ENCODE assay signal across 9 mouse cellular contexts in the genomic region with DNA sequence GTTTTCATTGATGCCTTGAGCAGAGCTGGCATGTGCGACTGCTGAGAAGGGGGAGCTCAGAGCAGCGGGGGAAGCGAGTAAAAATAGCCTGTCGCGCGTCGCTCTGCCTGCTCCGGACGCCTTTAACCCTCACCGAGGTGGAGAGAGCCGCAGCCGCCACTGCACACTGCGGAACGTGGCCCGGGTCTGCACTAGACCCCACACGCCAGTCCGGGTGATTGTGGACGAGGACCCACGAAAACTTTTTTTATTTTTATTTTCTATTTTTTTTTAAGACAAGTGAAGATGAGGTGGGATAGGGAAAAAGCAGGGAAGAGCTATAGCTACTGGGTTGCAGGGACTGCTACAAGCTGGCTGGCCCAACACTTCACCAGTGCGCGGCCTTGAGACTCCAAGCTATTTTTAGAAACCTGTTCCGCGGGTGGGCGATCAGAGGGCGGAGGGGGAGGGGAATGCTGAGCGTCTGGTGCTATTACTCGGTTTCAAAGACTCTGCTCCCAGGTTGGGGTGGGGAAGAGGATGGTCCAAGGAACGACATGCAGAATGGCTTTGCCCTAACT. TPM values are rescaled to one million over a fixed set of nuclear protein-coding genes. Genes with fewer than 3 reads are reported as not detected.
DNase-seq lines count a peak whose midpoint lies in the region; ATAC-seq and TF ChIP-seq lines count a peak whose summit lies in the region.
"Had no signal": no experiment of that assay in that cellular context is flagged by ENCODE, and none has a peak within 500 bp of the region (broad histone marks: within the 10 kb centered on the region; RNA-seq: fewer than 3 reads in every experiment).

No protein-coding gene starts in this region.

- TF ChIP-seq POLR2A in ES-Bruce4 (IDR thresholded peaks at IDR 0.05; ENCODE audit: insufficient read depth, low read length), result no peak

- TF ChIP-seq EP300 in ES-Bruce4 (IDR thresholded peaks at IDR 0.05; ENCODE audit: insufficient read depth, low read depth, low read length), result no peak

- H3K9ac ChIP-seq in ES-Bruce4 (ENCODE audit: low read depth, poor library complexity, severe bottlenecking), result no peak overlapping the region
- peak overlapping the region; percentile 76 for H3K9ac ChIP-seq in forebrain, postnatal 0 days

- peaks cover 9% of the 10 kb centered on the region for H3K27me3 ChIP-seq in ES-Bruce4 (ENCODE audit: control insufficient read depth, insufficient read depth, low read length, poor library complexity, severe bottlenecking)
- no peaks in the 10 kb centered on the region for H3K27me3 ChIP-seq in forebrain, postnatal 0 days (ENCODE audit: insufficient read depth, low read length)

- no peak for TF ChIP-seq CTCF in ES-Bruce4 (IDR thresholded peaks at IDR 0.05; ENCODE audit: low read depth, low read length)
- no peak for TF ChIP-seq CTCF in forebrain, postnatal 0 days (IDR thresholded peaks at IDR 0.05; ENCODE audit: low read depth)
- TF ChIP-seq CTCF in left cerebral cortex, adult 2 months (IDR thresholded peaks at IDR 0.05), result no peak

- no peak overlapping the region for H3K27ac ChIP-seq in ES-Bruce4 (ENCODE audit: insufficient read depth, low read length)
- peak overlapping the region; percentile 84 for H3K27ac ChIP-seq in forebrain, postnatal 0 days (ENCODE audit: low read depth, low read length)
- H3K27ac ChIP-seq in left cerebral cortex, adult 2 months, result peak overlapping the region; percentile 98

- peak; percentile 75 for ATAC-seq in forebrain, postnatal 0 days

- H3K4me1 ChIP-seq in ES-Bruce4 (ENCODE audit: control insufficient read depth, insufficient read depth, low read length), result no peaks in the 10 kb centered on the region
- H3K4me1 ChIP-seq in forebrain, postnatal 0 days (ENCODE audit: insufficient read depth), result peaks cover 19% of the 10 kb centered on the region

- H3K4me3 ChIP-seq in ES-Bruce4 (ENCODE audit: low read depth, low read length), result peak overlapping the region; percentile 71
- peak overlapping the region; percentile 70 for H3K4me3 ChIP-seq in forebrain, postnatal 0 days (ENCODE audit: low read depth, low read length)
- peak overlapping the region; percentile 63 for H3K4me3 ChIP-seq in left cerebral cortex, adult 2 months

- no peaks in the 10 kb centered on the region for H3K36me3 ChIP-seq in ES-Bruce4 (ENCODE audit: control insufficient read depth, insufficient read depth, low read length, poor library complexity, severe bottlenecking)
- H3K36me3 ChIP-seq in forebrain, postnatal 0 days (ENCODE audit: insufficient read depth), result no peaks in the 10 kb centered on the region

- intact Hi-C loops in left cerebral cortex, adult 2 months (cut with DNase I), result loop anchor here (1.0 to 2.0 kb wide), 2 partner anchors 103 to 142 kb away; no protein-coding TSS in a partner anchor

- DNase-seq in cerebellum, adult 11 months, result peak; percentile 43
- DNase-seq in forebrain, postnatal 0 days, result peak; percentile 77
- peak; percentile 39 to 42 for DNase-seq in left cerebral cortex, adult 2 months (ENCODE audit: extremely low spot score in 1 of 2, low spot score in 2 of 2)
- peak; percentile 59 for DNase-seq in retina, embryonic 14.5 days (ENCODE audit: low spot score)
- no peak for DNase-seq in T-cell, adult 2 months (ENCODE audit: low spot score)
- DNase-seq in thymus, postnatal 10 days (ENCODE audit: low spot score in 2 of 2), result no peak
- no peak for DNase-seq in testis, postnatal 14 days (ENCODE audit: low spot score)

- H3K4me2 ChIP-seq in forebrain, postnatal 0 days (ENCODE audit: low read depth), result peak overlapping the region; percentile 84

- under 1% methylated on average over 28 of the region's 28 CpGs for WGBS in forebrain, postnatal 0 days

- no peaks in the 10 kb centered on the region for H3K9me3 ChIP-seq in ES-Bruce4 (replicated peaks; ENCODE audit: control insufficient read depth, insufficient read depth, low read length, poor library complexity, severe bottlenecking)
- H3K9me3 ChIP-seq in forebrain, postnatal 0 days (ENCODE audit: low read length), result no peaks in the 10 kb centered on the region

RNA-seq across cellular contexts. Expression of a gene that starts 2.6 kb away (rescaled TPM):
- polyA plus RNA-seq in ES-Bruce4 (2011; ENCODE audit: insufficient read depth, insufficient read length, low read depth, missing spikeins), result 0.22 and 0.32 TPM in 2 replicates
- 29.9 and 32.7 TPM in 2 replicates for total RNA-seq in forebrain, postnatal 0 days (2014; rRNA removed)
- 20.6 and 36.4 TPM in 2 replicates for polyA plus RNA-seq in forebrain, postnatal 0 days (2015; fragmentation: Nextera tagmentation; extraction: Ambion mirVana)
- total RNA-seq in left cerebral cortex, adult 2 months (2021), result 10 to 100 TPM; 87.4 to 98.2 TPM
- total RNA-seq: adrenal gland, postnatal 36 days had no signal

Comparison
In these comparisons a context has a peak if more than half of its experiments do, and no peak if none do; other contexts are left out.
1. DNase-seq: peak in cerebellum, adult 11 months (single experiment), forebrain, postnatal 0 days (single experiment), left cerebral cortex, adult 2 months (2 of 2) and retina, embryonic 14.5 days (single experiment); none in T-cell, adult 2 months (single experiment), thymus, postnatal 10 days (0 of 2) and testis, postnatal 14 days (single experiment).
2. Peak in every context shown above with its lines, with median percentiles within 50 percentile points of each other: H3K4me3 ChIP-seq.